Mouse (Mus musculus): ENCODE measurements around the gene Prl5a1.

The Prl5a1 gene

DNA sequence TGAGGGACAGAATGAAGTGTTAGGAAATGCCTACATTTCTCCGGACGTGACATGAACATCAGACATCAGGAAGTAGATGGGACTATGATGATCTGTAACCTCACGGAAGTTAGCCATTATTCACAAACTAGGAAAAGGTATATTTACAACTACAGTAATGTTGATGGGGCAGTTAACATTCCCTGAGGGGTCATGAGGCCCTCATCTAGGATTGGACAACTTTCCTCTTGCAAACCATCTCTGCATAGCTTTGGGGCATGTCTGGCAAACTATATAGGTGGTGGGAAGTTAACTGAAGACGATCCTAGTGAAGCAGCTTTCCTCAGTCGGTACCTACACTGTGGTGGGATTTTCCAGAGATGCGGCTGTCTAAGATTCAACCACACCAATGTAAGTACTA lies at the start of gene Prl5a1:
Gene Prl5a1 (plus strand): TSS at position 301 of the 400 bp plus-strand sequence.
- in situ Hi-C loops (cut with MboI, MseI), result no loop called here

DNA sequence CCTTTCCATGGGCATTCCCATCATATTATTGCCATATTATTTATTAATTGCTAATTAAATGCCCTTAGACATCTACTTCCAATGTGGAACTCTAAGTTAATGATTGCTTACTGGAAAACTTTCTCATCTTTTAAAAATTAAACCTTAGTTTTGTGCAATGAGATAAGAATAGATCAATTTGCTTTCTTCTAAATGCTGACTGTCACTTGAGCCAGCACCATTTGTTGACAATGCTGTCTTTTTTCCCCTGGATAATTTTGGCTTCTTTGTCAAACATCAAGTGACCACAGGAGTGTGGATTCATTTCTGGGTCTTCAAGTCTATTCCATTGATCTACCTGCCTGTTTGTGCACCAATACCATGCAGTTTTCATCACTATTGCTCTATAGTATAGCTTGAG lies 46.1 kb upstream of the Prl5a1 start:
- in situ Hi-C loops (cut with MboI, MseI), result no loop called here

DNA sequence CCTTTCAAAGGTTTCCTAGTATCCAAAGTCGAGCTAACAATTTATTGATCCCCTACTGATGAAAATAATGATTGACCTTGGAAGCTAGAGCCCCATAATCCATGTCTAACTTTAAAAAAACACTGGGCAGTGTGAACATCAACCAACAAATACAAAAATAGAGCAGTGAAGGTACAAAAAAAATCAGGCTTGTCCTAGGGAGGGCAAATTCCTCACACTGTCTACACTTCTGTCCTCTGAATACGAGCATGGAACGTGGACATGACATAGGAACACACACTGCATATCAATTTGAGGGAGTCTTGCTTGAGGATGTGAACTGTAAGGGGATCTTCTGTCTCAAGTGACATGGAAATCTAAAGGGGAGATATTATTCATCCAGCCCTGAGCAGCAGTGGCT lies 33.7 kb upstream of the Prl5a1 start:
- in situ Hi-C loops (cut with MboI, MseI), result no loop called here

DNA sequence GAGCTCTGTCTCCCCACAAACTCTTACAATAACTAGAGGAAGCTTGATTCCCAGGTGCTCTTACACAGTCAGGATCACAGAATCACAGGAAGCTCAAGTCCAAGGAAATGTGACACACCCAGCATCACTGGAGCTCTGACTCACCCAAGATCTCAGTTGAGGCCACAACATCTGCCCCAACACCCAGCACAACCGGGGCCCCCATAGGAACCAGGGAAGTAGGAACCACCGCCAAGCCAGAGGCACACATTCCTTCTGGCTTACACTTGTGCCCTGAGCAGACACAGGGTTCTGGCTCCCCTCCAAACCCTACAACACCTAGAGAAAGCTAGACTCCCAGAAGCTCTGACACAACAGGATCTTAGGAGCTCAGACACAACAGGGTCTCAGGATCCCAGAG lies 9.5 kb upstream of the Prl5a1 start:
- in situ Hi-C loops (cut with MboI, MseI), result no loop called here

DNA sequence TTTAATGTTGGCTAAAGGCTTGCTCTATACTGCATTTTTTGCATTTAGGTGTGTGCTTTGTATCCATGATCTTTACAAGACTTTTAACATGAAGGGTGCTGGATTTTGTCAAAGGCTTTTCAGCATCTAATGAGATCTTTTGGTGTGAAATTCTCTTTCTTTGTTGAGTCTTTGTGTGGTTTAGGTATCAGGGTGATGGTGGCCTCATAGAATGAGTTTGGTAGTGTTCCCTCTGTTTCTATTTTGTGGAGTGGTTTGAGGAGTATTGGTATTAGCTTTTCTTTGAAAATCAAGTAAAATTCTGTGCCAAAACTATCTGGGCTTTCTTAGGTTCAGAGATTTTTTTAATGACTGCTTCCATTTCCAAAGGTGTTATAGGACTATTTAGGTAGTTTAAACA lies 6.5 kb upstream of the Prl5a1 start:
- in situ Hi-C loops (cut with MboI, MseI), result no loop called here

All from regulatory T cell (primary cell).